Mouse (Mus musculus): ENCODE results near the gene Sipa1l2.

DNA sequence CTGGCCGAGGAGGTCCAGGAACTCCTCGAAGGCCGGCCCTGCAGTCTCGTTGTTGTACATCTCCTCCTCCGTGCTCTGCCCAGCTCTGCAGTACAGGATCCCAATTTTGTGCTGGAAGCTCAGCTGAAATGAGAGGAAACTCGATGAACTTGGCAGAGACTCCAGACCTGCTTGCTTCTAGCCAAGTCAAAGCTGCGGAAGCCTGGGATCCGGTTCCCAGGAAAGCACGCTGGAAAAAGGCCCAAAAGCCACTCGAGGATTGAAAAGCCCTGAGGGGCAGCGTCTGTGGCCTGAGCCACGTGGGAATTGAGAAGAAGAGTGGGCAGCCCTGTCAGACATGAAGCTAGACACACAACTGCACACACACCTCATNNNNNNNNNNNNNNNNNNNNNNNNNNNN is 94.7 kb downstream of the Sipa1l2 start:
- TF ChIP-seq CTCF (IDR thresholded peaks at IDR 0.05; ENCODE audit: borderline replicate concordance, insufficient read depth, low read length) (no peak), POLR2A (IDR thresholded peaks at IDR 0.05; ENCODE audit: low read depth, low read length) (no peak)

All from embryonic fibroblast, embryonic 13.5 days (primary cell).